Mouse (Mus musculus): ENCODE data around the gene Slc17a1. TPM values are rescaled to one million over a fixed set of nuclear protein-coding genes. Genes with fewer than 3 reads are reported as not detected.

Gene Slc17a1
- polyA plus RNA-seq (2016; fragmentation: Nextera tagmentation; extraction: Ambion mirVana), result not detected in 2 replicates

GRCm38 (mm10) chr13:23867405-23867804 is at the start of gene Slc17a1:
TSS of gene Slc17a1 (plus strand) at chr13:23867750.
- peaks cover 8% of the 10 kb centered on the region; the same call in 1 of the 2 replicates for H3K4me1 ChIP-seq (replicated peaks)
- H3K36me3 ChIP-seq, result no peaks in the 10 kb centered on the region
- H3K27ac ChIP-seq, result no peak within 1 kb of the TSS
- 87% methylated on average over 7 of the region's 7 CpGs for WGBS
- H3K9me3 ChIP-seq, result no peaks in the 10 kb centered on the region
- ATAC-seq (ENCODE audit: insufficient number of reproducible peaks, insufficient read depth, low FRiP score, low TSS enrichment, low read depth), result no peak
- no peak within 1 kb of the TSS for H3K4me3 ChIP-seq (replicated peaks)
- H3K27me3 ChIP-seq, result no peaks in the 10 kb centered on the region
- H3K4me2 ChIP-seq, result no peak within 1 kb of the TSS
- H3K9ac ChIP-seq (replicated peaks), result no peak within 1 kb of the TSS

- Histone ChIP-seq H3K4me2 (no peak overlapping the region), H3K9me3 (no peaks in the 10 kb centered on the region), H3K4me1 (replicated peaks) (0 out of 2 replicates have a peak, but pooled peaks cover 7% of the 10 kb centered on the region), H3K27me3 (no peaks in the 10 kb centered on the region), H3K9ac (replicated peaks) (no peak overlapping the region), H3K4me3 (replicated peaks) (no peak overlapping the region), H3K36me3 (no peaks in the 10 kb centered on the region), H3K27ac (no peak overlapping the region)
- 74% methylated on average over 4 of the region's 4 CpGs for whole genome bisulfite sequencing
- no peak for ATAC-seq (ENCODE audit: insufficient number of reproducible peaks, insufficient read depth, low FRiP score, low TSS enrichment, low read depth)
Measured at GRCm38 (mm10) chr13:23820179-23820940, 47.2 kb upstream of the Slc17a1 start.

DNA sequence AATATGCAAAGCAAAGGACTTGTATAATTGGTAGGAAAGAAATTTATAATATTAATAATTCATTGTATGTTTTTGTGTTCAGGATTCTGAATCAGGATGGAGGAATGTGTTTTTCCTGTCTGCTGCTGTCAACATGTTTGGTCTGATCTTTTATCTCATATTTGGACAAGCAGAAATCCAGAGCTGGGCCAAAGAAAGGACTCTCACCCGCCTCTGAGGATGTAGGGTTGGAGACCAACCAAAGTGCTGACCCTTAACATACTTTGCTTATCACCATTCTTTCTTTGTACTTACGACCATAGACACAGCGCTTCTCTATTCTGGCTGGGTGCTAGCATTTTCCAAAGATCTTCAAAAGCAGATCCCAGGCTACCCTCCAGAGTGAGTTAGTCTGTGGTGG is 45.3 kb upstream of the Slc17a1 start:
- H3K4me1 ChIP-seq (replicated peaks), result 0 out of 2 replicates have a peak, but pooled peaks cover 7% of the 10 kb centered on the region
- no peak overlapping the region for H3K9ac ChIP-seq (replicated peaks)
- no peaks in the 10 kb centered on the region for H3K27me3 ChIP-seq
- no peak overlapping the region for H3K4me3 ChIP-seq (replicated peaks)
- H3K9me3 ChIP-seq, result no peaks in the 10 kb centered on the region
- WGBS, result 88% methylated on average over 3 of the region's 3 CpGs
- H3K27ac ChIP-seq, result no peak overlapping the region
- H3K36me3 ChIP-seq, result no peaks in the 10 kb centered on the region
- H3K4me2 ChIP-seq, result no peak overlapping the region
- ATAC-seq (ENCODE audit: insufficient number of reproducible peaks, insufficient read depth, low FRiP score, low TSS enrichment, low read depth), result no peak

GRCm38 (mm10) chr13:23826606-23827005 is 40.9 kb upstream of the Slc17a1 start:
- no peak for ATAC-seq (ENCODE audit: insufficient number of reproducible peaks, insufficient read depth, low FRiP score, low TSS enrichment, low read depth)
- H3K4me1 ChIP-seq (replicated peaks), result no peaks in the 10 kb centered on the region
- H3K4me3 ChIP-seq (replicated peaks), result no peak overlapping the region
- no peak overlapping the region for H3K9ac ChIP-seq (replicated peaks)
- H3K27ac ChIP-seq, result no peak overlapping the region
- no peaks in the 10 kb centered on the region for H3K36me3 ChIP-seq
- no peak overlapping the region for H3K4me2 ChIP-seq
- 76% methylated on average over 3 of the region's 3 CpGs for WGBS
- no peaks in the 10 kb centered on the region for H3K9me3 ChIP-seq
- H3K27me3 ChIP-seq, result no peaks in the 10 kb centered on the region

DNA sequence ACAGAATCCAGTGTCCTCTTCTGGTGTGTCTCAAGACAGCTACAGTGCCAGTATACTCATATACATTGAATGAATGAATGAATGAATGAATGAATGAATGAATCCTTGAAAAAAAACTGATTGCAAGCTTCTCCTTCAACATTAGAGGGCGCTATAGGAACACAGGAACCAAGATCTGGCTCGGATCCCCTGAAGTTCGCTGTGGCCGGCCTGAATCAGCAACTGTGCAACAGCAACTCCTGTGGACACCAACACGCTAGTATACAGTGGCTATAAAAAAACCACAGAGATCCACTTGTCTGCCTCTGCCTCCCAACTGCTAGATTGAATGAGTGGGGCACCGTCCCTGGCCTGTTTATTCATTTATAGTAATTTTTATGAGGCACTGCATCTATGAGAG is 34.5 kb upstream of the Slc17a1 start:
- 12% methylated on average over 6 of the region's 6 CpGs for WGBS
- no peak overlapping the region for H3K27ac ChIP-seq
- H3K27me3 ChIP-seq, result no peaks in the 10 kb centered on the region
- no peaks in the 10 kb centered on the region for H3K9me3 ChIP-seq
- H3K4me1 ChIP-seq (replicated peaks), result no peaks in the 10 kb centered on the region; the same call in 1 of the 2 replicates
- no peak overlapping the region for H3K4me2 ChIP-seq
- no peak overlapping the region for H3K4me3 ChIP-seq (replicated peaks)
- no peak overlapping the region for H3K9ac ChIP-seq (replicated peaks)
- ATAC-seq (ENCODE audit: insufficient number of reproducible peaks, insufficient read depth, low FRiP score, low TSS enrichment, low read depth), result no peak
- no peaks in the 10 kb centered on the region for H3K36me3 ChIP-seq

- H3K27me3 ChIP-seq, result no peaks in the 10 kb centered on the region
- H3K9ac ChIP-seq (replicated peaks), result no peak overlapping the region
- H3K36me3 ChIP-seq, result no peaks in the 10 kb centered on the region
- H3K4me2 ChIP-seq, result no peak overlapping the region
- no peak overlapping the region for H3K27ac ChIP-seq
- 75% methylated on average over 5 of the region's 5 CpGs for WGBS
- no peak for ATAC-seq (ENCODE audit: insufficient number of reproducible peaks, insufficient read depth, low FRiP score, low TSS enrichment, low read depth)
- H3K4me1 ChIP-seq (replicated peaks), result no peaks in the 10 kb centered on the region; the same call in 1 of the 2 replicates
- no peaks in the 10 kb centered on the region for H3K9me3 ChIP-seq
- no peak overlapping the region for H3K4me3 ChIP-seq (replicated peaks)
Measured at GRCm38 (mm10) chr13:23834836-23835235, 32.7 kb upstream of the Slc17a1 start.

DNA sequence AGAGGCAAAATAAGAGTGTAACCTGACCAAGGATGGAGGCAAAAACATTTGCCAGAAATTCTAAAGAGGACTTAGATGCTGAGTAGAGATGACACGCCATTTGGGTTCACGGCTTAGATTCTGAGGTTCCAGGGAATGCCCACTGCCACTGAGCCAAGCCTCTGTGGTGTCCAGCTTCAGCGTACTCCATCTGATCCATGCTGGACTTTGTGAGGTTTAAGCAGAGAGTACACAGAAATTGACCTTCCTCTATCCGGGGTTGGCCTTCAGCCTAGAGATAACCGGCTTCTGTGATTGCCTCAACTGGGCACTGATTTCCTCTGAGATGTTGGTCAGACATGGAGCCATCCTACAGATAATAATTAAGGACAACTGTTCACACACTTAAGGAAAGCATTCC is 30.9 kb upstream of the Slc17a1 start:
- Histone ChIP-seq H3K4me1 (replicated peaks) (no peaks in the 10 kb centered on the region; the same call in 1 of the 2 replicates), H3K9ac (replicated peaks) (no peak overlapping the region), H3K27ac (no peak overlapping the region), H3K4me3 (replicated peaks) (no peak overlapping the region), H3K27me3 (no peaks in the 10 kb centered on the region), H3K36me3 (no peaks in the 10 kb centered on the region), H3K9me3 (no peaks in the 10 kb centered on the region), H3K4me2 (no peak overlapping the region)
- no peak for ATAC-seq (ENCODE audit: insufficient number of reproducible peaks, insufficient read depth, low FRiP score, low TSS enrichment, low read depth)
- WGBS, result 91% methylated on average over 5 of the region's 5 CpGs

GRCm38 (mm10) chr13:23839308-23839707 is 28.2 kb upstream of the Slc17a1 start, which contains the start of gene Slc17a3:
TSS of gene Slc17a3 (plus strand) at chr13:23839434.
- Histone ChIP-seq H3K9me3 (no peaks in the 10 kb centered on the region), H3K4me2 (no peak within 1 kb of the TSS), H3K9ac (replicated peaks) (no peak within 1 kb of the TSS), H3K4me1 (replicated peaks) (no peaks in the 10 kb centered on the region), H3K36me3 (no peaks in the 10 kb centered on the region), H3K27ac (no peak within 1 kb of the TSS), H3K4me3 (replicated peaks) (no peak within 1 kb of the TSS), H3K27me3 (0 out of 2 replicates have a peak, but pooled peaks cover 3% of the 10 kb centered on the region)
- WGBS, result 78% methylated on average over 2 of the region's 2 CpGs
- no peak for ATAC-seq (ENCODE audit: insufficient number of reproducible peaks, insufficient read depth, low FRiP score, low TSS enrichment, low read depth)

- H3K36me3 ChIP-seq, result no peaks in the 10 kb centered on the region
- H3K4me2 ChIP-seq, result no peak overlapping the region
- 0 out of 2 replicates have a peak, but pooled peaks cover 3% of the 10 kb centered on the region for H3K27me3 ChIP-seq
- 31% methylated on average over 4 of the region's 4 CpGs for WGBS
- ATAC-seq (ENCODE audit: insufficient number of reproducible peaks, insufficient read depth, low FRiP score, low TSS enrichment, low read depth), result no peak
- H3K4me3 ChIP-seq (replicated peaks), result no peak overlapping the region
- H3K4me1 ChIP-seq (replicated peaks), result peaks cover 7% of the 10 kb centered on the region
- H3K9me3 ChIP-seq, result no peaks in the 10 kb centered on the region
- peak overlapping the region; percentile 1; the same call in 1 of the 2 replicates for H3K27ac ChIP-seq
- H3K9ac ChIP-seq (replicated peaks), result no peak overlapping the region
Measured at GRCm38 (mm10) chr13:23845851-23846250, 21.7 kb upstream of the Slc17a1 start.

DNA sequence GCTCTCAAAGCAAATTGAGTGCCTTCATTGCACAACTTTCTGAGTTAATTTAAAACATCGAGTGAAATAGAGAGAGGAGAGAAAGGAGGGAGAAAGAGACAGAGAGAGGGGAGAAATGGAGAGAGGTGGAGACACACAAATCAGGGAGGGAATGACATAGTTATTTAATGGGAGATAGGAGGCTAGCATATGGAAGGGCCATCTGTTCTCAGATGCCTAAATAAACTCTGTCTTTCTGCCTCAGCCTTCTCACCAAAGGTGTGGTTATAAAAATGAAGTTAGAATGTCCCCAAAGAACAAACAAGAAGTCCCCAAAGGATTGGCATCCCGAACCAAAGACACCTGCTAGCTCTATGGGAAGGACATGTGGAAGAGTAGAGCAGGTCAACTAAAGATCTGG is 18.3 kb upstream of the Slc17a1 start:
- Histone ChIP-seq H3K27ac (no peak overlapping the region), H3K4me2 (no peak overlapping the region), H3K27me3 (no peaks in the 10 kb centered on the region), H3K9me3 (no peaks in the 10 kb centered on the region), H3K4me3 (replicated peaks) (no peak overlapping the region), H3K9ac (replicated peaks) (no peak overlapping the region), H3K36me3 (no peaks in the 10 kb centered on the region), H3K4me1 (replicated peaks) (peaks cover 7% of the 10 kb centered on the region)
- 82% methylated on average over 2 of the region's 2 CpGs for WGBS
- ATAC-seq (ENCODE audit: insufficient number of reproducible peaks, insufficient read depth, low FRiP score, low TSS enrichment, low read depth), result no peak

- H3K9ac ChIP-seq (replicated peaks), result no peak overlapping the region
Measured at GRCm38 (mm10) chr13:23856401-23856800, 11.1 kb upstream of the Slc17a1 start.

More at GRCm38 (mm10) chr13:23856401-23856800, 11.1 kb upstream of the Slc17a1 start:
- Histone ChIP-seq H3K4me3 (replicated peaks) (no peak overlapping the region), H3K27ac (no peak overlapping the region), H3K4me2 (no peak overlapping the region), H3K27me3 (no peaks in the 10 kb centered on the region), H3K4me1 (replicated peaks) (no peaks in the 10 kb centered on the region), H3K36me3 (no peaks in the 10 kb centered on the region), H3K9me3 (no peaks in the 10 kb centered on the region)
- ATAC-seq (ENCODE audit: insufficient number of reproducible peaks, insufficient read depth, low FRiP score, low TSS enrichment, low read depth), result no peak
- 66% methylated on average over 3 of the region's 3 CpGs for WGBS

All from limb, embryonic 12.5 days (tissue).